Mouse (Mus musculus) heart, embryonic 11.5 days (tissue): ENCODE data around the gene Phf11b. TPM values are rescaled to one million over a fixed set of nuclear protein-coding genes. Genes with fewer than 3 reads are reported as not detected.
"Not testable (repeated sequence)": the region's sequence is repeated elsewhere in the genome, so short reads cannot be mapped to it uniquely, and the experiment has no call there.

Source experiments
- ATAC-seq: fragments of 200-750 bp; cut with Nextera tagmentation; replicated peaks from 2 replicates; pipeline ENCODE4 v1.8.0; 2017; ENCODE audit warnings: moderate library complexity; ENCODE audit not compliant: insufficient number of reproducible peaks, low FRiP score, low TSS enrichment
- H3K27ac ChIP-seq: fragments of 300-500 bp; sonication (generic); 2 replicates; pipeline ENCODE4 v1.5.1; 2014; ENCODE audit warnings: mild to moderate bottlenecking, low read depth, low read length
- H3K27me3 ChIP-seq: fragments of 300-500 bp; sonication (generic); 2 replicates; pipeline ENCODE4 v1.6.1; 2014; ENCODE audit warnings: mild to moderate bottlenecking, low read length, mixed read lengths; ENCODE audit not compliant: control insufficient read depth, insufficient read depth
- H3K36me3 ChIP-seq: fragments of 300-500 bp; sonication (generic); 2 replicates; pipeline ENCODE4 v1.6.1; 2014; ENCODE audit warnings: mild to moderate bottlenecking, low read length, moderate library complexity, mixed read lengths; ENCODE audit not compliant: control insufficient read depth, insufficient read depth
- H3K4me1 ChIP-seq: fragments of 300-500 bp; sonication (generic); 2 replicates; pipeline ENCODE4 v1.6.1; 2014; ENCODE audit warnings: low read length; ENCODE audit not compliant: control insufficient read depth, insufficient read depth
- H3K4me2 ChIP-seq: fragments of 300-500 bp; sonication (generic); 2 replicates; pipeline ENCODE4 v1.6.1; 2014; ENCODE audit warnings: mild to moderate bottlenecking, moderate library complexity
- H3K4me3 ChIP-seq: fragments of 300-500 bp; sonication (generic); 2 replicates; pipeline ENCODE4 v1.5.1; 2014; ENCODE audit warnings: low read depth, low read length
- H3K9ac ChIP-seq: fragments of 300-500 bp; sonication (generic); 2 replicates; pipeline ENCODE4 v1.6.1; 2014; ENCODE audit warnings: mild to moderate bottlenecking, low read depth, low read length, moderate library complexity
- H3K9me3 ChIP-seq: fragments of 300-500 bp; sonication (generic); replicated peaks from 2 replicates; pipeline ENCODE4 v1.6.1; 2016; ENCODE audit warnings: low read length; ENCODE audit not compliant: control insufficient read depth
- WGBS: fragments of 180-500 bp; shearing (Covaris S2); extraction: QIAGEN DNeasy Blood & Tissue Kit; methylation state at CpG from one replicate; pipeline ENCODE4 v1.1.7; 2014; ENCODE audit not compliant: insufficient replicate concordance; 5-methylcytosine and 5-hydroxymethylcytosine counted together
- polyA plus RNA-seq: library from polyadenylated mRNA; unstranded; fragments of >200 nt; fragmentation: Nextera tagmentation; extraction: Ambion mirVana; gene quantifications from 2 replicates; pipeline ENCODE4 v1.2.1, GENCODE M21; 2014

Phf11b gene
- not detected in 2 replicates for polyA plus RNA-seq

- 70% methylated on average over 1 of the region's 1 CpGs for WGBS
These were observed at the start of gene Phf11b for GRCm38 (mm10) chr14:59341189-59341588. Gene Phf11b, minus strand, starts transcription at chr14:59341351.

DNA sequence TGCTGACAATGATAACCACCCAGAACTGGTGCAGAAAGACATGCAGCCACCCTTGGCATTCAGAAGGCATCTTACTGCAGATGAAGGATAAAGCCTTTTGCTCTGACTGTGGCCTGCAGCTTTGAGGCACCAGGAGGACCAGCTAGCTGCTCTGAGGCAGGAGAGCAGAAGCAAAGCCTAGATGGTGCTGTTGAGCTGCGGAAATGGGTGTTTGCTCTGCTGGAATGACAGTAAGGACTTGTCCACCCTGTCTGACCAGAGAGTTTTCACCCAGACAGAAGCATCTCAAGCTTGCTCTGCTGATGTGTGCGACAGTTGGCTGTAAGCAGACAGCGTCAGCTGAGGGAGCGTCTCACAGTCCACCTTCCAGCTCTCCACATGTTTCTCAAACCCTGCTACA lies 49.0 kb upstream of the Phf11b start:
- 62% methylated on average over 4 of the region's 4 CpGs for WGBS
- not testable (repeated sequence) for H3K4me1 ChIP-seq, H3K9ac ChIP-seq, ATAC-seq, H3K4me3 ChIP-seq, H3K4me2 ChIP-seq, H3K36me3 ChIP-seq, H3K27me3 ChIP-seq, H3K9me3 ChIP-seq, H3K27ac ChIP-seq

More at GRCm38 (mm10) chr14:59341189-59341588, at the start of gene Phf11b:
- not testable (repeated sequence) for H3K4me1 ChIP-seq, H3K4me2 ChIP-seq, H3K4me3 ChIP-seq, H3K27me3 ChIP-seq, H3K9me3 ChIP-seq, H3K36me3 ChIP-seq, ATAC-seq, H3K9ac ChIP-seq, H3K27ac ChIP-seq

DNA sequence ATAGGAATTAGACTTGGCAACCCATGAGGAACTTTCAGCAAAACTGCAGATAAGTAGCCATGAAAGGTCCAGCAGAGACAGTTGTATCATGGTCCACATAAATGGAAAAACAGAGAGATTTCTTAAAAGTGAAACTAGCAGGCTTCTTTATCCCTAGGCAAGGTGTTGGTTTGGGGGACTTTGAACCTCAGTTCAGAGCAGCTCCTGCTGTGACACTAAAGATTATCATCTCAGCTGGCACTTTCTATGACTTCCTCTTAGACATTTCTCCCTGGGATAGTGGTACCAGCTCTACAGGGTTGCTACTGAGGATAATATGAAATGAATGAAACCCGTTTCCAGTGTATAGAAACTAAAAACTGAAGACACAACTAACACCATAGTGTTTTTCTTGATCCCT lies 48.4 kb upstream of the Phf11b start:
- H3K4me1 ChIP-seq = no peaks in the 10 kb centered on the region
- no peak overlapping the region for H3K27ac ChIP-seq
- no peaks in the 10 kb centered on the region for H3K9me3 ChIP-seq
- no peak overlapping the region for H3K9ac ChIP-seq
- ATAC-seq = no peak
- H3K36me3 ChIP-seq = no peaks in the 10 kb centered on the region
- no peak overlapping the region for H3K4me3 ChIP-seq
- no peaks in the 10 kb centered on the region for H3K27me3 ChIP-seq
- H3K4me2 ChIP-seq = no peak overlapping the region
- WGBS = 51% methylated on average over 1 of the region's 1 CpGs

DNA sequence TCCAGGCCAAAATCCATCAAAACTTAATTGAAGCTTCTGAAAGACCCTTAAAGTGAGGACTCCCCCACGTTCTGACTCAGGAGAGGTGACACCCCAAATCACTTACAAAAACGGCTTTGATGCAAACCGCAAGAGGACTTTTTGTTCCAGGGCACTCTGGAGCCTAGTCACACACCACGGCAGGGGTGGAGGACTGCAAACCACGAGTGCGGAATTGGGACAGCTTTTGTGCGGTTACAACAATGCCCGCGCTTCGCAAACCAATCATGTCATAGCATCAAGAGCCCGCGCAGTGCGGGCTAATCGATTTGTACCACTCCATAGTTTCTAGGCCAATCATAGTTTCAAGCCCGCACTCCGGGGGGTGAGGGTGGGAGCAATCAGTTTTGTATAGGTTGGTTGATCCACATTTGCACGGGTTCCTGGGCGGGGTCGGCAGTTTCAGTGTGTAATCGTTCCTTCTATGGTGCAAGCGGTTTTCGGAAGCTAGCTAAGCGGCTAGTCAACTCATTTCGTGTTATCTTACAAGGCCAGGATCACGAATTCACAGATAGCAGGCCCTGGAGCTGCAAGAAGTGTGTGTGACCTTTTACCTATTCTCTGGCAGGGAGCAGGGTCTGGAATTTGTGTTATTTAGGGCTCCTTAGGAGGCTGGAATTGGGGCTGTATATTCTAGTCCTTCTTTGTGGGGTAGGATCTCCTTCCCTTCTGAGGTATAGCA lies 29.4 kb upstream of the Phf11b start:
- no peak overlapping the region for H3K27ac ChIP-seq
- no peaks in the 10 kb centered on the region for H3K27me3 ChIP-seq
- no peaks in the 10 kb centered on the region for H3K36me3 ChIP-seq
- H3K4me2 ChIP-seq = no peak overlapping the region
- ATAC-seq = no peak
- H3K9ac ChIP-seq = no peak overlapping the region
- H3K4me3 ChIP-seq = no peak overlapping the region
- peaks cover 6% of the 10 kb centered on the region for H3K4me1 ChIP-seq
- no peaks in the 10 kb centered on the region for H3K9me3 ChIP-seq
- WGBS = 83% methylated on average over 25 of the region's 25 CpGs

DNA sequence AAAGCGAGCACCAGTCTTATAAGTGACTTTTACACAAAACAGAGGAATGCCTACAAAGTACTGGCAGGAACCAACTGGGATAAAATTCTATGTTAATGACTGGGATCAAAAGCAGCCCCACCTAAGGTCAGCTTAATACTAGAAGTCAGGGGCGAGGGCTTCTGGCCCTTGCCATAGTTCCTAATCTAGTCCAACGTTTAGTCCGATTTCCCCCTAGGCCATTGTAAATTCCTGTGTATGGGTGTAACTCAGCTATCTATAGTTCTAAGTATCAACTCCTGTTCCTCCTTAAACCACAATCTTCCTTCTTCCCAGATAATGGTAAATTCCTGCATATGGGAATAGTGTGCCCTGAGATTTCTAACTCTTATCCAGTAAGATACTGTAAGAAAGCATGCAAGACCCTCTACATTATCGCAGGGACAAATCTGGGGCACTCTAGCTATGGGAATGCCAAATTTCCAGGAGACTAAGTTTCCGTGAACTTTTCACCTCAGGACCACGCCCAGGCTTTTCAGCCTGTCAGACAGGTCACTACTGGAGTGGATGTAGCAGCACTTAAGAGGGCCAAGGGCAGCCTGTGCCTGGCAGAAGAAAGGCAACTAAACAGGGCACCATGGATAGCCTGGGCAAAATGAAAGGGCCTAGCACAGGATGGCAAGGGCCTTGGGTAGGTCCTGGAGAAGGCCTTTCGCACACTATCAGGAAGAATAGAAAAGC lies 25.4 kb upstream of the Phf11b start:
- no peak for ATAC-seq
- 60% methylated on average over 8 of the region's 8 CpGs for WGBS
- no peak overlapping the region for H3K9ac ChIP-seq
- H3K27ac ChIP-seq = no peak overlapping the region
- no peaks in the 10 kb centered on the region for H3K27me3 ChIP-seq
- peaks cover 6% of the 10 kb centered on the region for H3K4me1 ChIP-seq
- no peaks in the 10 kb centered on the region for H3K9me3 ChIP-seq
- no peak overlapping the region for H3K4me2 ChIP-seq
- no peak overlapping the region for H3K4me3 ChIP-seq
- no peaks in the 10 kb centered on the region for H3K36me3 ChIP-seq

- Histone ChIP-seq H3K4me1 (peaks cover 6% of the 10 kb centered on the region), H3K4me3 (no peak within 1 kb of the TSS), H3K9ac (no peak within 1 kb of the TSS), H3K27ac (no peak within 1 kb of the TSS), H3K27me3 (no peaks in the 10 kb centered on the region), H3K36me3 (no peaks in the 10 kb centered on the region), H3K9me3 (no peaks in the 10 kb centered on the region), H3K4me2 (no peak within 1 kb of the TSS)
- WGBS = 71% methylated on average over 6 of the region's 6 CpGs
- ATAC-seq = no peak
These were observed 24.1 kb upstream of the Phf11b start, which contains the start of gene Phf11d for GRCm38 (mm10) chr14:59365244-59365644. Gene Phf11d, minus strand, starts transcription at chr14:59365470.

- H3K4me2 ChIP-seq = no peak overlapping the region
- no peak for ATAC-seq
- H3K4me3 ChIP-seq = no peak overlapping the region
- no peaks in the 10 kb centered on the region for H3K36me3 ChIP-seq
- no peak overlapping the region for H3K9ac ChIP-seq
- no peaks in the 10 kb centered on the region for H3K9me3 ChIP-seq
- no peaks in the 10 kb centered on the region for H3K27me3 ChIP-seq
- H3K27ac ChIP-seq = no peak overlapping the region
- 100% methylated on average over 1 of the region's 1 CpGs for WGBS
- no peaks in the 10 kb centered on the region for H3K4me1 ChIP-seq
These were observed 1.6 kb downstream of the Phf11b start for GRCm38 (mm10) chr14:59339541-59339940.

DNA sequence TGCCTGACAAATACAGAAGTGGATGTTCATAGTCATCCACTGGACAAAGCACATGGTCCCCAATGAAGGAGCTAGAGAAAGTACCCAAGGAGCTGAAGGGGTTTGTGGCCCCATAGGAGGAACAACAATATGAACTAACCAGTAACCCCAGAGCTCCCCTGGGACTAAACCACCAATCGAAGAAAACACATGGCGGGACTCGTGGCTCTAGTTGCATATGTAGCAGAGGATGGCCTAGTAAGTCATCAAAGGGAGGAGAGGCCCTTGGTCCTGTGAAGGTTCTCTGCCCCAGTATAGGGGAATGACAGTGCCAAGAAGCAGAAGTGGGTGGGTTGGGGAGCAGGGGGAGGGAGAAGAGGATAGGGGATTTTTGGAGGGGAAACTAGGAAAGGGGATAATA lies 5.1 kb downstream of the Phf11b start:
- not testable (repeated sequence) for H3K9me3 ChIP-seq, H3K27ac ChIP-seq, H3K4me2 ChIP-seq, ATAC-seq, H3K36me3 ChIP-seq, H3K4me1 ChIP-seq, H3K9ac ChIP-seq, H3K4me3 ChIP-seq, H3K27me3 ChIP-seq
- WGBS = 72% methylated on average over 3 of the region's 3 CpGs
